Mouse (Mus musculus): ENCODE measurements around the gene Csnk2b. TPM values are rescaled to one million over a fixed set of nuclear protein-coding genes. Genes with fewer than 3 reads are reported as not detected.
A peak's percentile ranks its signal among the peaks of the same experiment; 100 is the strongest.

Csnk2b gene
- polyA plus RNA-seq, 1 experiment from 2014 or later = 248 TPM

DNA sequence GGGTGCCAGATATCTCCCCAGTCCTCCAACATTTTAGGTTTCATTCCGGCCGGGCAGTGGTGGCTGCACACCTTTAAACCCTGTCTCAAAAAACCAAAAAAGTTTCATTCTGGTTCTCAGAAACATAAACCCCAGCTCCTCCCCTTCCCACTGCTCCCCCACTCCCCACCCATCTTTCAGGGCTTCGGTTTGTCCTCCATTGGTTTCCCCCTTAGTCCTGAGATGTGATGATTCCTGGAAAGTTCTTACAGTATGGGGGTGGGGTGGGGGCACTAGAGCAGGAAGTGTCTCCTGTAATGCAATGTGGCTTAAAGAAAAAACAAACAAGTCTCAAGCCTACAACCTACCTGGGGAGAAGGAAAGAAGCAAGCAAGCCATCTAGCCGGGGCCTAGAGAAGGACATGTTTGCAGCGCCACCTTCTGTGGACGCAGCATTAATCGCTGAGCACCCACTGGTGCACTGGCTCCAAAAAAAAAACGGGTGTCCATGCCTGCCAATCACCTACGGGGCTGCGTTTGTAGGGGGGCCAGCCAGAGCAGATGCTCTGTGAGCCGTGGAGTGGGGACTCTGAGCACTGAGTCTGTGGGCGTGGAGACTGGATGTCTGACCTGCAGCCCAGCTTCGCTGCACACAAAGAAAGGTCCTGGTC lies 16.0 kb downstream of the Csnk2b start:
- WGBS = 29% methylated on average over 13 of the region's 13 CpGs
- H3K27me3 ChIP-seq (replicated peaks) = no peaks in the 10 kb centered on the region
- no peaks in the 10 kb centered on the region for H3K9me3 ChIP-seq
- peaks cover 14% of the 10 kb centered on the region for H3K36me3 ChIP-seq
- H3K4me3 ChIP-seq (replicated peaks) = no peak overlapping the region
- H3K27ac ChIP-seq = no peak overlapping the region
- 0 out of 2 replicates have a peak overlapping the region, but pooled peaks have one; percentile 12 for H3K4me2 ChIP-seq (replicated peaks)
- no peak overlapping the region for H3K9ac ChIP-seq
- H3K4me1 ChIP-seq (replicated peaks) = peaks cover 24% of the 10 kb centered on the region
- no peak for ATAC-seq

DNA sequence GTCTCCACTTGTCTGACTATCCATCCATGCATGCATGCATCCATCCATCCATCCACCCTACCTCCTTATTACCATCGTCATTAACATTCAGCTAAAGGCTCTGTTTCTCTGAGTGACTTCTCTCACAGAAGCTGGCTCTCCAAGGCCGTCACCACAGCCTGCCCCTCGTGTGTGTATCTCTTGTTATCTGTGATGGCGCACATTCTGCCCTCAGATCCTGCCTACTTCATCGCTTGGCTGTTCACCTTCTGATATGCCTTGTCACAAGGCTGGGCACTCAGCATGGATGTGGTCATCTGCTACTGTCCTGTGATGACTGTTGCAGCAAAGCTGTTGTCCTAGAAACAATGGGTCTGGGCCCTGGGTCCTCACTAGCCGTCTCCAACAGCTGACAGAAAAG lies 17.1 kb downstream of the Csnk2b start:
- H3K27ac ChIP-seq = no peak overlapping the region
- no peak for ATAC-seq
- WGBS = 71% methylated on average over 6 of the region's 6 CpGs

DNA sequence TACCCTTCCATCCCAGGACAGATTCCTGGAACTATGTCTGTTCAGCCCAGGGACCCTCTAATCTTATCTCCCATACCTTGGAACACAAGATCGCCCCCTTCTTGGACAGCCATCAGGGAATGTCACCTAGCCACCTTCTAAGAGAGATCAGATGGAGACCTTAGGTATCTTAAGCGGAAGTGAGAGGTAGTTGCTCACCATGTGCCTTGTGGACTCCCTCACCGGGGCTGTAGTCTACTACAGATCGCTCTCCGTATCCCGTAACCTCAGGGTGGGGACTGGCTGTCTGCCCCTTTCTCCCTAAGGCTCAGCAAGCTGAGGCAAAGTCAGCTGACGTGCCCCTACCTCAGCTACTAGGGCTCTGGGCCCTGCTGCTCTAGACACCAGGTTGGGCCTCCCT lies 17.8 kb downstream of the Csnk2b start:
- H3K4me1 ChIP-seq (replicated peaks) = peaks cover 34% of the 10 kb centered on the region
- H3K9me3 ChIP-seq = no peaks in the 10 kb centered on the region
- H3K9ac ChIP-seq = no peak overlapping the region
- H3K4me2 ChIP-seq (replicated peaks) = no peak overlapping the region
- no peak overlapping the region for H3K4me3 ChIP-seq (replicated peaks)
- no peak for ATAC-seq
- peaks cover 26% of the 10 kb centered on the region for H3K36me3 ChIP-seq
- no peaks in the 10 kb centered on the region for H3K27me3 ChIP-seq (replicated peaks)
- 88% methylated on average over 7 of the region's 7 CpGs for WGBS
- H3K27ac ChIP-seq = peak overlapping the region; percentile 64; the same call in 1 of the 2 replicates

More for the DNA sequence above, 17.1 kb downstream of the Csnk2b start:
- H3K27me3 ChIP-seq (replicated peaks) = no peaks in the 10 kb centered on the region
- peaks cover 29% of the 10 kb centered on the region for H3K4me1 ChIP-seq (replicated peaks)
- no peak overlapping the region for H3K9ac ChIP-seq
- no peak overlapping the region for H3K4me3 ChIP-seq (replicated peaks)
- H3K9me3 ChIP-seq = no peaks in the 10 kb centered on the region
- peaks cover 20% of the 10 kb centered on the region for H3K36me3 ChIP-seq
- no peak overlapping the region for H3K4me2 ChIP-seq (replicated peaks)

DNA sequence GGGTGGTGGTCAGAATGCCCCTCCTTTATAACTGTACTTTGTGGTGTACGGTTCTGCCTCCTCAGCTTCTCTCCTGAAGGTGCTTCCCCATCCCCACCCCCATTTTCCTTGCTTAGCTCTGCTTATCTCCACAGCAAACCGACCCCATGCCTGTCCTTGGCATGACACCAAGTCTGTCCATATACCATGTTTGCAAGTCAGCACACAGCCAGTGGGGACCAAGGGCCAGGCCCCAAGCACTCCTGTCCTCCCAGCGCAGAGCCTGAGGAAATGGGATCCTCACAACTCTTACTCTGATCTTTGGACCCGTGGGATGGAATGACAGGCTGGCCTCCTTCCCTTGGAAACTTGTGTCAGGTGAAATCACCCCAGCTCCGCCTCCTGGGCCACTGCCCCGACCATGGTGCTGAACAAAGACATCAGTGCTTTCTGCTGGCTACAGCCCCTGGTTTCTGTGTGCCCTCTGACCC lies 18.6 kb downstream of the Csnk2b start:
- no peaks in the 10 kb centered on the region for H3K27me3 ChIP-seq (replicated peaks)
- peaks cover 32% of the 10 kb centered on the region for H3K36me3 ChIP-seq
- H3K4me3 ChIP-seq (replicated peaks) = no peak overlapping the region
- H3K9ac ChIP-seq = peak overlapping the region; percentile 8; the same call in 1 of the 2 replicates
- H3K4me1 ChIP-seq (replicated peaks) = peaks cover 35% of the 10 kb centered on the region
- 46% methylated on average over 6 of the region's 6 CpGs for WGBS
- 0 out of 2 replicates have a peak overlapping the region, but pooled peaks have one; percentile 9 for H3K4me2 ChIP-seq (replicated peaks)
- H3K9me3 ChIP-seq = no peaks in the 10 kb centered on the region
- peak; percentile 75 for ATAC-seq
- H3K27ac ChIP-seq = peak overlapping the region; percentile 73

DNA sequence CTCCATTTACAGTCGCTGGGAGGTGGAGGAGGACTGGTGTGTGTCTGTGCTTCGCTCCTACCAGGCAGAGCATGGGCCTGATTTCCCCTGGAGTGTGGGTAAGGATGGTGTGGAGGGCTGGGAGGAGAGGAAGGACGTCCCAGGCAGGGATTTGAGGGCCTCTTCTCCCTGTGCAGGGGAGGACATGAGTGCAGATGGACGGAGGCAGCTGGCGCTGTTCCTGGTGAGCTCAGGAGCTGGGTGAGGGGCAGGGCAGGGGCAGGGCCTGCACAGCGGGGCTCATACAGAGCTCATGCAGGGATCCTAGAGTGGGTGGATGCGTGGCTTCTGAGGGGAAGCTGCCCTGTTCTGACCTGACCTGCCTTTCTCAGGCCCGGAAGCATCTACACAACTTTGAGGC lies 19.6 kb downstream of the Csnk2b start:
- no peak overlapping the region for H3K4me2 ChIP-seq (replicated peaks)
- peaks cover 35% of the 10 kb centered on the region for H3K4me1 ChIP-seq (replicated peaks)
- H3K4me3 ChIP-seq (replicated peaks) = no peak overlapping the region
- H3K9me3 ChIP-seq = no peaks in the 10 kb centered on the region
- no peaks in the 10 kb centered on the region for H3K27me3 ChIP-seq (replicated peaks)
- ATAC-seq = no peak
- 0 out of 2 replicates have a peak overlapping the region, but pooled peaks have one; percentile 1 for H3K9ac ChIP-seq
- peak overlapping the region; percentile 73; the same call in 1 of the 2 replicates for H3K27ac ChIP-seq
- peaks cover 37% of the 10 kb centered on the region for H3K36me3 ChIP-seq
- WGBS = 71% methylated on average over 8 of the region's 8 CpGs

DNA sequence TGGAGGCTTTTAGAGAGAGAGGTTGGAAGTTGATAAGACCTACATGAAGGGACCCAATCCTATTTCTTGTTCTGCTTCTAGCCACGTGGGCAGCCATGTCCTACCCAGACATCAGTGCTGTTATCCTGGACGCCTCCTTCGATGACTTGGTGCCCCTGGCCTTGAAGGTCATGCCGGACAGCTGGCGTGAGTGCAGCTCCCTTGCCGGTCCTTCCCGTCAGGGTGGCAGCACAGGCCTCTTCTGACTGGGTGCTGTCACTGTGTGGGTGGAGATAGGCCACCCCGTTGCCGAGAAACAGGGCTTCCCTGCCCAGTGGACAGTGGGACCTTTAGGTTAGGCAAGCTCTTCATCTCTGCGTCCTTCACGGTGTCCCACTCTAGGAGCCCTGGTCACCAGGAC lies 20.7 kb downstream of the Csnk2b start:
- Histone ChIP-seq H3K27ac (no peak overlapping the region), H3K4me2 (replicated peaks) (no peak overlapping the region), H3K27me3 (replicated peaks) (no peaks in the 10 kb centered on the region), H3K9me3 (no peaks in the 10 kb centered on the region), H3K4me3 (replicated peaks) (no peak overlapping the region), H3K9ac (no peak overlapping the region), H3K4me1 (replicated peaks) (peaks cover 34% of the 10 kb centered on the region), H3K36me3 (peaks cover 49% of the 10 kb centered on the region)
- WGBS = 86% methylated on average over 11 of the region's 11 CpGs
- no peak for ATAC-seq

DNA sequence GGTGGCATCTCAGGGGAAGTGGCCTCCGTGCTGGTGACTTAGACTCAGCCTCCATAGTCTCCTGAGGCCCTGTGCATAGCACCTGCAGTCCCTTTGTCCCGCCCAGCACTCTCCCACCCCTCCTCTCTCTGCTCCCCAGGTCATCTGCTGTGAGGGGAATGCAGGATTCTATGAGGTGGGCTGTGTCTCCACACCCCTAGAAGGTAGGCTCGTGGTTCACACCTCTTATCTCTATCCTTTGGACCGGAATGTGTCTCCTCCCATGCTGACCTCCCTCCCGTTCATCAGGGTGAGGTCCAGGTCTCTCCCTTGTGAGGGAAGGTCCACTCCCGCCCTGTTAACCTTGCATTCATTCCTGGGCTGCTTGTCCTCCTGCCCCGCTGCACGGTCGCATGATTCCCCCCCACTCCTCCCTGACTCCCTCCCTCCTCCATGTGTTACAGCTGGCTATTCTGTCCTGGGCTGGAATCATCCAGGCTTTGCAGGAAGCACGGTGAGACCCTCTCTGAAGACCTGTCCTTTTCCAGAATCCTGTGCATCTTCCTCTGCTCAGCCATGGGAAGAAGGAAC lies 21.6 kb downstream of the Csnk2b start:
- ATAC-seq = peak; percentile 60
- no peak overlapping the region for H3K4me2 ChIP-seq (replicated peaks)
- WGBS = 52% methylated on average over 10 of the region's 10 CpGs
- H3K9me3 ChIP-seq = no peaks in the 10 kb centered on the region
- no peak overlapping the region for H3K4me3 ChIP-seq (replicated peaks)
- peaks cover 51% of the 10 kb centered on the region for H3K36me3 ChIP-seq
- peak overlapping the region; percentile 48; the same call in 1 of the 2 replicates for H3K27ac ChIP-seq
- H3K4me1 ChIP-seq (replicated peaks) = peaks cover 30% of the 10 kb centered on the region
- H3K9ac ChIP-seq = no peak overlapping the region
- H3K27me3 ChIP-seq (replicated peaks) = no peaks in the 10 kb centered on the region

DNA sequence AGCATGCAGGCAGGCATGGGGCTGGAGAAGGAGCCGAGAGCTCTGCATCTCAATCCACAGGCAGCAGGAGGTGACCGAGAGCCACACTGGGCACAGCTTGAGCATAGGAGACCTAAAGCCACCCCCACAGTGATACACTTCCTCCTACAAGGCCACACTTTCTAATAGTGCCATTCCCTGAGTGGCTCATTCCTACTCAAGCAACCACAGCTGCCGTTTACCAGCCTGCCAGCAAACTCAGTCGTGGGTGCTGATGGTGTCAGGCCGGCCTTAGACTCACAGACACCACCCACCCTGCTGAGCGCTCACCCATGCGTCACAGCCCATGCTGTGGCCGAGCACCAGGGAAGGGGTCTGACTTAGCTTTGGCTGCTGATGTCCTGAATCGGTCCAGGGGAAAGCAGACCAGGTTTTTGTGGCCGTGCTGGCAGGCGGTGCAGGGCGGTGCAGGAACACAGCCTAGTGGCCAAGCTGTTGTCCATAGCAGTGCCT lies 24.6 kb downstream of the Csnk2b start:
- Histone ChIP-seq H3K27ac (no peak overlapping the region), H3K4me1 (replicated peaks) (peaks cover 23% of the 10 kb centered on the region), H3K36me3 (peaks cover 55% of the 10 kb centered on the region), H3K4me2 (replicated peaks) (no peak overlapping the region), H3K9me3 (no peaks in the 10 kb centered on the region), H3K27me3 (replicated peaks) (no peaks in the 10 kb centered on the region), H3K4me3 (replicated peaks) (no peak overlapping the region), H3K9ac (no peak overlapping the region)
- WGBS = 92% methylated on average over 12 of the region's 12 CpGs
- ATAC-seq = no peak

DNA sequence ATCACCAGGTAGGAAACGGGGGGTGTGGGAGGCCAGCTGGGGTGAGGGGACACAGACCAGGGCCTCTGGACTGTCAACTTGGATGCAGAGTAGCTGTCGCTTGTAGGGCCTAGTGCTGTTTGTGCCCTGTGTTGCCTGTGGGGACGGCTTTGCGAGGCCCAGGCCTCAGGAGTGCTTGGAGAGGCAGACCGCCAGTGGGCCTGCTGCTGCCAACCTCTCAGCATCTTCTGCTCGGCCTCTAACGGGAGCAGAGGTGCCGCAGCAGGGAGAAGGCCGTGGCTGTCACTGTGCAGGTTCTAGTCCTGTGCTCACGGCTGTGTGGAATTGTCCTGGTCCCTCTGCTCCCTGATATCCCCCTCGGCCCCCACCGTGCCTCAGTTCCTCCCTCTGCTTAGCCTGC lies 25.3 kb downstream of the Csnk2b start:
- H3K36me3 ChIP-seq = peaks cover 50% of the 10 kb centered on the region
- ATAC-seq = no peak
- 85% methylated on average over 12 of the region's 12 CpGs for WGBS
- no peaks in the 10 kb centered on the region for H3K27me3 ChIP-seq (replicated peaks)
- H3K4me2 ChIP-seq (replicated peaks) = no peak overlapping the region
- no peak overlapping the region for H3K4me3 ChIP-seq (replicated peaks)
- peaks cover 17% of the 10 kb centered on the region for H3K4me1 ChIP-seq (replicated peaks)
- H3K9ac ChIP-seq = no peak overlapping the region
- no peak overlapping the region for H3K27ac ChIP-seq
- no peaks in the 10 kb centered on the region for H3K9me3 ChIP-seq

DNA sequence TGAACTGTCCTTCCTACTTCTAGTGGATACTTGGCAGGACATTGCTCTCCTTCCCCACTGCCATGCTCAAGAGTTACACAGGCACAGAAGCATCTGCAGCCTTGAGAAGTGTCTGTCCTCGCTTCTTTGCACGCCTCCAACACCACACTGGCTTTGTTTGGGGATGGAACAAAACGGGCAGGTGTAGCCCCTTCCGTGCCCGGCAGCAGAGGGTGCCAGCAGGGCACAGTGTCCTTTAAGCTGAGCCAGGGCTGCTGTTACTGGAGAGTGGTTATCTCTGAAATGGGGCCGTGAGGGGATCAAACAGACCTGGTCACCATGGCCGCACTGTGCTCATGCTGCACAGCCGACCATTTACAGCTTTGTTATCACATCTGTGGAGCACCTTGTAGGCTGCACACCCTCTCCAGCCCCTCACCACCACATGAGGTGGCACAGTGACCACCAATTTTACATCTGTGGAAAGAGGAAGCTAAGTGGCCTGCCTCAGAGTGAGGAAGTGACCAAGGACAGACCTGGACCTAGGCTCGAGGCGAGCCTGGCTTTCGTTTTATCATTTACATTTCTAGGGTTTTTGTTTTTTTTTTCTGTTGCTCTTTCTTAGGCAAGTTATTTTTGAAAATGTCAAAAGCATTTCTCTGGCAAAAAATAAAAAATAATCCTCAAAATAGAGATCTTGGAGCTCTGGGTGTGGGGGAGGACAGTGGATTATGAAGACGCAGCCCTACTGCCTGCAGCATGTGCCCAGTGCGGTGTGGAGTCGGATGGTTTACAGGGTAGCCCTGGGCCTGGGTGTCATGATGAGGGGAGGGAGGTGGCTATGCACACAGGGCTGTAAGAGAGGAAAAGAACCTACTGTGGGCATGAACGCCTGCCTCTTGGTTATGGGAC lies 27.1 kb downstream of the Csnk2b start:
- Histone ChIP-seq H3K9me3 (no peaks in the 10 kb centered on the region), H3K27ac (no peak overlapping the region), H3K4me2 (replicated peaks) (no peak overlapping the region), H3K9ac (no peak overlapping the region; the same call in 1 of the 2 replicates), H3K27me3 (replicated peaks) (no peaks in the 10 kb centered on the region), H3K36me3 (peaks cover 42% of the 10 kb centered on the region), H3K4me1 (replicated peaks) (peaks cover 22% of the 10 kb centered on the region), H3K4me3 (replicated peaks) (no peak overlapping the region)
- WGBS = 83% methylated on average over 15 of the region's 15 CpGs
- ATAC-seq = no peak

DNA sequence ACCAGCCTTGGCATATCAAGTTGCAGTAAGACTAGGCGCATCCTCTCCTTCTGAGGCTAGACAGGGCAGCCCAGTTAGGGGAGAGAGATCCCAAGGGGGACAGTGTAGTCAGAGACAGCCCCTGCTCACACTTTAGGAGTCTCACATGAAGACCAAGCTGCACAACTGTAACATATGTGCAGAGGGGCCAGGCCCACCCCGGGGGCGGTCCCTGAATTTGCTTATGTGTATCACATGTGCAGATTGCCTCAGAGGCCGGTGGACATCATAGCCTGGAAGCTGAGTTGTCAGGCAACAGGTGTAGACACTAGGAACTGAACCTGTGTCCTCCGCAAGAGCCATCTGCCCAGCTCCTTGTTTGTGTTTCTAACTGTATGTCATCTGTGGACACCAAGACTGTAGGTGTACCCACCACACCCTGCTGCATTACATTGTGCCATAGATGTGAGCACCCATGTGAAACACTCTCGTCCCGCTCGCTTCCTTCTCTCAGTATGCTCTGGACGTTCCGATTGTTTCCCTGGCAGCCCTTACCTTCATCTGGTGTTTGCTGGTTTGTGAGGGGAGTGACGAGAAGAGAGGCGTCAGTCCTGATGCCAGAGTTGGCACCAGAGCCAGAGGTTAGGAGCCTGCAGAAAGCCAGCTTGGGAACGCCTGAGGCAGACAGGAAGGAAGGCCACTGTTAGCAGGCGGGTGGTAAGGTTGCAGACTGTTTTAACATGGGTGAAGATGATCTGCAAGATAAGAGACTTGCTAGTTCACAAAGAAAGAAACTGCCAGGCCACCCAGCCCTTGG lies 29.3 kb downstream of the Csnk2b start:
- peaks cover 16% of the 10 kb centered on the region for H3K4me1 ChIP-seq (replicated peaks)
- peaks cover 27% of the 10 kb centered on the region for H3K36me3 ChIP-seq
- no peak overlapping the region for H3K9ac ChIP-seq
- no peaks in the 10 kb centered on the region for H3K9me3 ChIP-seq
- H3K27ac ChIP-seq = no peak overlapping the region
- H3K4me2 ChIP-seq (replicated peaks) = no peak overlapping the region
- no peaks in the 10 kb centered on the region for H3K27me3 ChIP-seq (replicated peaks)
- WGBS = 88% methylated on average over 14 of the region's 14 CpGs
- no peak overlapping the region for H3K4me3 ChIP-seq (replicated peaks)
- no peak for ATAC-seq
